Mouse (Mus musculus) embryonic fibroblast, embryonic 13.5 days (primary cell): ENCODE measurements around the gene Sgpp2.

Experiments
- CTCF ChIP-seq: IDR thresholded peaks from 2 replicates; pipeline ENCODE4 v1.5.1; 2011; ENCODE audit warnings: mild to moderate bottlenecking, control low read depth, low read length, moderate library complexity, borderline replicate concordance; ENCODE audit not compliant: insufficient read depth
- POLR2A ChIP-seq: IDR thresholded peaks from 2 replicates; pipeline ENCODE4 v1.6.1; 2011; ENCODE audit warnings: low read depth, mild to moderate bottlenecking, control low read depth, low read length, moderate library complexity

- no peak for TF ChIP-seq CTCF
- no peak for TF ChIP-seq POLR2A
These were observed 142.4 kb downstream of the Sgpp2 start for GRCm38 (mm10) chr1:78452544-78452943.
